Mouse (Mus musculus): ENCODE results near the gene Pigk. TPM values are rescaled to one million over a fixed set of nuclear protein-coding genes. Genes with fewer than 3 reads are reported as not detected.
"Not testable (repeated sequence)": the region's sequence is repeated elsewhere in the genome, so short reads cannot be mapped to it uniquely, and the experiment has no call there.

Pigk gene
- total RNA-seq (2021) = 10 to 100 TPM; 26.8 to 27.9 TPM
- long read RNA-seq, experiment 1, full-length matches to known transcripts = 53 of 62 reads
- long read RNA-seq, experiment 1, partial matches to known transcripts = 4 of 62 reads
- long read RNA-seq, experiment 1, other reads (novel, unspliced or antisense) = 5 of 62 reads
- long read RNA-seq, experiment 2, full-length matches to known transcripts = 66 of 68 reads
- long read RNA-seq, experiment 2, partial matches to known transcripts = 0 of 68 reads
- long read RNA-seq, experiment 2, other reads (novel, unspliced or antisense) = 2 of 68 reads

DNA sequence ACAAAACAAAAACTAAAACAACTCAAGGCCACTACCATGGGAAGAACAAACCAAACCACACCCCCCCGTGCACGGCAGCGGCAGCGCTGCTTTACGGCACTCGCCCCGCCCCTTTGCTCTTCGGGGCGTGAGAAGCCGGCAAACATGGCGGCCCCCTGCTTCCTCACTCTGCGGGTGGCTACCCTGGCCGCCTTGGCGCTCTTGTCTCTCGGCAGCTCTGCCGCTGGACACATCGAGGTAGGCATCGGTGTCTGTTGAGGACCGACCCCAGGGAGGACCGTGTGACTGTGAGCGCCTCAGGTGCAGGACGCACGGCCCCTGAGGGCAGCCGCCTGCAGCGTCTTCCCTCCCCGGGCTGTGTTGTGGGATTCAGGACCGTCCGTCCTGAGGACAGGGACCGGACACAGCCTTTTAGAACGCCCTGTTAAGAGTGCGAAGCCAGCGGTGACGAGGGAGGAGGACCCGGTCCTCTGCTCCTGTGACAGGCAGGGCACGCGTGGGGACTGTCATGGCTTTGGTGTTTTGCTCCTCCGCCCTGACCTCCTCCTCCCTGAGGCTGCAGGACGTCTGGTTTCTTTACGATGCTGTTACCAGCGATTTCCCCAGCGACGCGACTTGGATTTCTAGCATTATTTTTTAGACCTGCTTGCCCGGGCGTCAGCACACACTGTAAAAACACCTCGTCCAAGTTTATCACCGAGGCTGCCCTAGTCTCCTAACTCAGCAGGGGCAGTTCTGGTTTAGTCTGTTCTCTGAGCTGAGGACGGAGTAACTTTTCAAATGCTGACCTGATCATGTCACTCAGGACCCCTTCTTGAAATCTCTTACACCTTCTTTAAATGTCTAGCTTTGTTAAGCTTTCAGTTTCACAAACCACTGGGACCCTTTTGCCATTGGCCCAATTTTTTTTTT lies at the start of gene Pigk:
Pigk (plus strand) TSS at position 110 of the 912 bp plus-strand sequence.
- peak; percentile 93 for DNase-seq

DNA sequence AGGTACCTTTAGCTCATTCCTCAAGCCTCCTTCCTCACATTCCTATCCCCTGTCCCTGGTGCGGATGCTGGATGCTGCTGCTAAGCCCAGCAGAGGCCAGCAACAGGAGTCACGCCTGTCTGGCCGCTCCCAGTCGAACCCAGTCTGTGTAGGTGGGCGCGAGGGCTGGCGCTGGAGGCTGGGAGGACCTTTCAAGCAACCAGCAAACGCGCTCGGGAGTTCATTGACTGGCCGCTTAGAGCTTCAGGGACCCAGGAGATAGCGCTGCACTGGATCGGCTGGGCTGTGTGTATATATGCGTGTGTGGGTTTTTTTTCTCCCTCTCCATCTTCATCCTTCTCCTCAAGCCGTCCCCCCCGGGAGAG lies 46.9 kb upstream of the Pigk start:
- peak; percentile 6 for DNase-seq

DNA sequence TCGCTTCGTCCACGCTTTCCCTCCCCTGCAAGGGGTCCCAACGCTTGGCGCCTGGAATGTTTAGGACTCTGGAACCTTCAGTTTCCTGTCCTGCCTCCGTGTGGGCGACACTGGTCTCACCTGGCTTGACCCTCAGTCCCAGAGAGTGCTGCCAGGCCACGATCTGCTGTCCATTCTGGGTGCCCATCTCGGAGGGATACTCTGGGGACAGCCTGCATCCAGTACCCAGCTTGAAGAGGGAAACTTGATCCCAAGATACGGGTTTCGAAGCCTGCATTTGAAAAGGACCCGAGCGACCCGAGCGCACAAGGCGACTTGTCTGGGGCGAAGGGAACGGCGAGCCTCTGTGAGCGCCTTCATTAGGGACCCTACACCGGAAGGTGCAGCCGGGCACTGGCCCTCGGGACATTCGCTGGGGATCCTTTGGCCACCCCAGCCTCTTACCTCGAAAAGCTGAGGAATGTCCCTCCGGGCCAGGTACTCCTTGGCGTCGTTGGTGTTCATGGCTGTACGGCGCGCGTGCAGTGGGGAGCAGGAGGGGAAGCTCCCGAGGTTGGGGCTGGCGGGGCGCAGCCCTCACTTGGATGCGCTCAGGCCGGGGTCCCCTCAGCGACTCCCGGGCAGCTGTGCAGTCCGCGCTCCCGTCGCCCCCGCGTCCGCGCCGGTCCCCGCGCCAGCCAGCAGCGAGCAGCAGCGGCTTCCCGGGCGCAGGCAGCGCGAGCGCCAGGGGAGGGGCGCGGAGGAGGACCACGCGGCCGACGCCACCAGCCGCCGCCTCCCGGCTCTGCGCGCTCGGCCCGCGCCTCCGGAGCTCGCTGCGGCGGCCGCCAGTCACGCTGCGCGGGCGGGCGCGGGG lies 46.3 kb upstream of the Pigk start:
- peak; percentile 42 for DNase-seq

DNA sequence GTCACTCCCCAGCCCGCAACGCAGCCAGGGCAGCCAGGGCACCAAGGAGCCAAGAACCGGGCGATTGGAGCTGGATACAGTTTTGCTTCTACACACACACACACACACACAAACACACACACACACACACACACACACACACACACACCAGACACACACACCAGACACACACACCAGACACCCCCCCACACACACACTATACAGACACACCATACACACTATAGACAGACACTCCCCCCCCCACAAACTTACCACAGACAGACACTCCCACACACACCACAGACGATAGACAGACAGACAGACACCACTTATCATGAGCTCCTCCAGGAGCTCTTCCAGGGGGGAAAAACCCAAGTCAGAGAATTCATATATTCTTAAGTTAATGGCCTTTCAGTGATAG lies 45.7 kb upstream of the Pigk start, which contains the start of gene Ak5:
Ak5 (minus strand) TSS at position 122 of the 400 bp plus-strand sequence.
- no peak for DNase-seq

DNA sequence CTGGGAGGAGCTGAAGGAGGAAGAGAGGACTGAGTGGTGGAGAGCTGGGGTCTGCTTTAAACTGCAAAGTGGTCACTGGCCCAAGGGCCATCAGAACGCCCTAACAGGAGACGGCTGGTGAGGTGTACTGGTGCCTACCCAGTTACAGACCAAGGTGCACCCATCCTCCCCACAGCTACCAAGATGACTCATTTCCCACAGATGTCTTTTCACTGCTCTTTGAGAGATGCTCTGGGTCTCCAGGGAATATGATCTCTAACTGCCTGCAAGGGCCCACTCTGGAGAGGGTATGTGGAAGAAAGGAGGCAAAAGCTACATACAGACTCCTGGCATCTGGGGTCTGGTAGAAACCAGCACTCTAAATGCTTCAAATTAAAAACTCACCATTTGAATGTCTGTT lies 45.1 kb upstream of the Pigk start:
- no peak for DNase-seq

DNA sequence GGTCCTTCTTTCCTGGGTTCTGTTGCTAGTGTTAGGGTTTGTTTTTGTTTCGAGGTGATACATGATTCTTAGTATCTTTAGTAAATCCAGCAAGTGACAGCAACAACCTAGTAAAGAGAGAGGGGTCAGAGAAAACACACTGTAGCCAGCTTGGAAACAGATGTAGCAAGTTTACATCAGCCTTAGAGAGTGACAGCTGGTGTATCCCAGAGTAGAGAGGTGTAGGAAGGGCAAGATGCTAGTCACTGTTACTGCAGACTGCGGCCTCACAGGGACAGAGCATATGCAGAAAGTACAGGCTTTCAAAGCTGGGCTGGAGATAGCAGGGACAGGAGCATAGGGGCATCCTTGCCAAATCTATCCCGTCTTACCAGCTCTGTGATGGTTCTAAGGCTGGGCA lies 44.1 kb upstream of the Pigk start:
- no peak for DNase-seq

GRCm38 (mm10) chr3:152674663-152675062 lies 39.2 kb upstream of the Pigk start:
- no peak for DNase-seq

DNA sequence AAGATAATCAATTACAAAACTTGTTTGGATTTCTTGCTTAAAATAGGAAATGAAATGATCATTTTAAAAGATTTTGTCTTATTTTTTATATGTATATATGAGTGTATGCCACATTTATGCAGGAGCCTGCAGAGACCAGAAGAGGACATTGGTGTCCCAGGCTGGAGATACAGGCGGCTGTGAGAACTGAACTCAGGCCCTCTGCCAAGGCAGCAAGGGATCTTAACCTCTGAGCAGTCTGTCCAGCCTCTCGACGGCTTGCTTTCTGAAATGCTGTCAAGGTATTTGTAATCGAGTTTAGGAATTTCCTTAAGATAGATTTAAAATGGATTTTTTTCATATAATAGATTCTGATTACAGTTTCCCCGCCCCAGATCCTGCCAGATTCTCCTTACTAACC lies 25.4 kb upstream of the Pigk start:
- no peak for DNase-seq

DNA sequence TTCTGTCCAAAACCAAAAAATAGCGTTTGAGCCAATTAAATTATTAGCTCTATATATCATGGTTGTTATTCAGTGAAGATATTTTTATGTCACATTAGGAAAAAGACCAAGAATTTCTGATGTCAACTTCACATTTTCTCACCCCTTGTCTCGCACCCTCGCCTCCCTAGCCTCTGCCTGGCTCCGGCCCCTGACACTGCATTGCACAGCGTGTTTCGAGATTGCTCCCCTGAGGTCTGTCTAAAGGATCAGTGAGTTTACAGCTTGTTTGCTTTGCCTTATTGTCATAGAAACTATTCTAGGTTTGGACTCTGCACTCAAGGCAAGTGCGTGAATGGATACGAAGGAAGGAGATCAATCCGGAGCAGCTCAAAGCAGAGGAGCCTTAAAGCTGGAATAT lies 24.8 kb upstream of the Pigk start:
- no peak for DNase-seq

GRCm38 (mm10) chr3:152694950-152695349 lies 18.9 kb upstream of the Pigk start:
- no peak for DNase-seq

- DNase-seq = no peak
Observed at GRCm38 (mm10) chr3:152698017-152698416, 15.9 kb upstream of the Pigk start.

DNA sequence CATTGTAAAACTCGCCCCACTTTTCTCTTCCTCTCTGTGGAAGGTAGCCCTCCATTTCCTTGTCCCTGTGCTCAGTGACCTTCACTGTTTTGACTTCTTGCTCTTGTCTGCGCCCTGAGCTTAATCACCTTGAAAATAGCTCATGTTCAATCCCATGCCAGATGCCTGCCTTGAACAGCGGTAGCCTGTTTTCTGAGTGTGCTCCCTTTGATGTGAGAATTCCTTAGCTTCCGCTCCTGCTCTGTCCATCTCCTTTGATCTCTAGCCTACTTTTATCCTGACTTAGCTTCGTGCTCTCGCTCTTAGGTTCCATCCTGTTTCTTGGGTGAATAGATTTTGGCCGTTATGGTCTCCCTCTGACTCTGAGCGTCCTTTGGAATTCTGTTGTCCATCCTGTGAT lies 14.6 kb upstream of the Pigk start:
- DNase-seq = no peak

DNA sequence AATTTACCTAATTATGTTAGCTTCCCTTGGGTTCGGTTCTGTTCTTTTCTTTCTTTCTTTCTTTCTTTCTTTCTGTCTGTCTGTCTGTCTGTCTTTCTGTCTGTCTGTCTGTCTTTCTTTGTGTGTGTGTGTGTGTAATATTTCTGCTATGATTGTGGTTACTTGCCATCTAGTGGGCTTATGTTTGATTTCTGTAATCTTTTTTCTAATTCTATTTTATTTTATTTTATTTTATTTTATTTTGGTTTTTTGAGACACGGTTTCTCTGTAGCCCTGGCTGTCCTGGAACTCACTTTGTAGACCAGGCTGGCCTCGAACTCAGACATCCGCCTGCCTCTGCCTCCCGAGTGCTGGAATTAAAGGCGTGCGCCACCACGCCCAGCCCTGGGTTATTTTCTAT lies 12.4 kb upstream of the Pigk start:
- not testable (repeated sequence) for DNase-seq

- DNase-seq = no peak
Observed at GRCm38 (mm10) chr3:152702274-152702843, 11.5 kb upstream of the Pigk start.

- DNase-seq = no peak
Observed at GRCm38 (mm10) chr3:152705826-152706225, 8.1 kb upstream of the Pigk start.

DNA sequence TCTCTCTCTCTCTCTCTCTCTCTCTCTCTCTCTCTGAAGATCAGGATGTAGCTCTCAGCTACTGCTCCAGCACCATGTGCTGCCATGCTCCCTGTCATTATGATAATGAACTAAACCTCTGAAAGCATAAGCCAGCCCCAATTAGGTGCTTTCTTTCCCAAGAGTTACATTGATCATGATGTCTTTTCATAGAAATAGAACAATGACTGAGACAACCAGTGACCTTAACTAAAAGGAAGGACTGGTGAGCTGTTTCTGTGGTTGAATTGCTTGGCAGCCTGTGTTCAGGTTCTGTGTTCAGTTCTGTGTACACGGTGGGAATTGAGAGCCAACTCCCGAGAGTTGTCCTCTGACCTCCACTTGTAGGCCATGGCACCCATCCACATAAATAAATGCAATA lies 7.0 kb upstream of the Pigk start:
- DNase-seq = no peak

GRCm38 (mm10) chr3:152707321-152707823 lies 6.5 kb upstream of the Pigk start:
- DNase-seq = no peak

DNA sequence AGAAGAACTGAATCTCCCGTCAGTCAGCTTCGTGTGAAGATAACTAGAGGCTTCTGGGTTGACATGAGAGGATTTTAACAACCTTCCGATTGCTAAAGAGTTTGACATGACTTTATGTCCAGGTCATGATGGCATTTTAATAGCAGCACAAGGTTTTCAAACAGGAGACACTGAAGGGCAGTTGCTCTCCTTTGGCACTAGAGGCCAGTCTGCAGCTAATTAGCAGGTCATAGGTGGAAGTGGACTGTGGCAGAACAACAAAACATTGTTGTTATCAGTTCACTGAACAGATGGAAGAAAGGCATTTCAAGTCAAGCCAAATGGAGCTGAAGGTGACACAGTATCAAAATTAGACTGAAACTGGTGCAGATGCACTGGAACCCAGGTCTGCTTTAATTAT lies 4.0 kb upstream of the Pigk start:
- DNase-seq = no peak

- DNase-seq = no peak
Observed at GRCm38 (mm10) chr3:152712957-152713356, 943 bp upstream of the Pigk start.

DNA sequence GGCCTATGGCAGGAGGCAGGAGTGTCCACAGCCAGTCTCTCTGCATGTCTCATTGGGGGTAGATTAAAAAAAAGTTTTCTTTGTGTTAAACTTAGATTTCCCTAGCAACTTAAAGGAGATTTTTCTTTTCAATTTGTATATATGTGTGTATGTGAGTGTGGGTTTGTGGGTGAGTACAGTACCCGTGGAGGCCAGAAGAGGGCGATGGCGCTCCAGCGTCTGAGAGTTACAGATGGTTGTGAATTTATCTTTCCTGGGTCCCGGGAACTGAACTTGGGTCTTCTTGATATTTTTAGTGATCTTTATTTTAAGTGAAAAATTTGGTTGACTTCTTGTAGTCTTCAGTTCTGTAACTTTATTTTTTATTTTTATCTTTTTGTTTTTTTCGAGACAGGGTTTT lies 7.4 kb downstream of the Pigk start:
- DNase-seq = no peak

GRCm38 (mm10) chr3:152722836-152723235 lies 8.9 kb downstream of the Pigk start:
- DNase-seq = no peak

DNA sequence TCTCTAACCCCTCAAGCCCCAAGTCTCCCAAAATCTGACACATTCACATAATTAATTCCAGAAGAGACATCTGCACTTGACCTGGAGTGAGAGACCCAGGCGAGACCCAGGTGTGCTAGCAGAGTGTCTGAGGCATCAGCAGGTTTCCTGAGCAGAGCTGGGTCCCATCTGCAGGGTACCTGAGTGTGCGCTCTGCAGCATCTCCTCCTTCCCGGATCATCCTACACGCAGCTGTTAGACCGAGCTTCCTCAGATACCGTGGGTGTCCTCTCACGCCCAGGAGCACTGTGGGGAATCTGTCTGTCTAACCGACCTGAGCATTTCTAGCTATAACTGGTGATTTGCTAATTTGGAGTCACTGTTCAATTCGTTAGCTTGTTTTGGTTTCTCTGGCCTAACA lies 10.5 kb downstream of the Pigk start:
- no peak for DNase-seq
